Mouse (Mus musculus) layer of hippocampus, adult 9-10 months (tissue): ENCODE results near the gene Grik3.

Source experiments
- DNase-seq: peaks from one replicate; pipeline ENCODE4 v3.0.0; 2022; ENCODE audit warnings: low spot score

The Grik3 gene

GRCm38 (mm10) chr4:125490661-125491504 lies at the start of gene Grik3:
Gene Grik3 (plus strand): TSS chr4:125490700.
- no peak for DNase-seq

DNA sequence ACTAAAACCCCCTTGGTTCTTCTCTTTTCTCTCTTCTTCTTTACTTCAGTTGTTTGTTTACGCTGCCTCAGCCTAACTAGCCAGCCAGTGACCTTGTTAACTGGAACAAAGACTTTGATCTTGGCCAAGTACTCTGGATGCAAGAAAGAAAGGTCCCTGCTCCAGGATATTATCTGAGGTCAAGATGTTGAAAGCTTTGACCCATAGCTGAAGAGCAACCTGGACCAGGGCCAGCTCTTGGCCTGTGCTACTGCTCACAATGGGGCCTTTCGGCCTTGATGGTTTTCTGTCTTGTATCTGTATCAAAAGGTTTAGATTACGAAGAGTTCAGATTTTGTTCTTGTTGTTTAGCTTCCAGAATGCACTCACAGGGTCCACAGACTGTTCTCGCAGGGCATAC lies 48.7 kb upstream of the Grik3 start:
- no peak for DNase-seq

GRCm38 (mm10) chr4:125444366-125444765 lies 46.1 kb upstream of the Grik3 start:
- no peak for DNase-seq

DNA sequence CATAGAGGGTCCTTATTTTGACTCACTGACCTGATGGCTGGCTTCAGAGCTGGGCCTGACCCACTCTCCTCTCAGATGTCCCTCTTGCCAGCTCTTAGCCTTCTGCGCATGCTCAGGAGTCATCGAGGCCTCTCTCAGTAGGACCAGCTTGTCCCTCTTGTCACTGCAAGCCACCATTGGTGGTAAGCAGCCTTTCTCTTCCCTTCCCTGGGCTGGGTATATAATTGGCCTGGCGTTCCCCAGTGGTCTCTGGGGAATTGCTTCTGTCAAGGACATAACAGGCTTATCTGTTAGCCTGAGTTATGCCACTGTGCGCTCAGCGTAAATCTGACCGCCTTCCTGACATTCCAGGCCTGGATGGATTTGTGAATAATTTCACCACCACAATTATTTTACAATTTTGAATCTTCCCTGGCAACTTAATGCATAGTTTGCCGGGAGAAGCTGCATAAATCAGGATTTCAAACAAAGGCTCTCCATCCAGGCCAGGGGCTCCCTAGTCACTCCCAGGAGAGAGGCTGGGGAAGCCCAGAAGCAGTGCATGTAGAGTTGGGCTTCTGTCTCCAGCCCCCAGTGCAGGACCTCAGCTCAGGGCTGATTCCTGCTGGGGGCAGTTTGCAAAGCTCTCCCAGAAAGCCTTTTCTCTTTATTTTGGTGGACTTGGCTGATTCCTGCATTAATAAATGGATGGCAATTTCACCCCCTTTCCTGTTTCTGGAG lies 39.7 kb upstream of the Grik3 start:
- DNase-seq: no peak

- no peak for DNase-seq
Measured at GRCm38 (mm10) chr4:125451821-125452220, 38.7 kb upstream of the Grik3 start.

DNA sequence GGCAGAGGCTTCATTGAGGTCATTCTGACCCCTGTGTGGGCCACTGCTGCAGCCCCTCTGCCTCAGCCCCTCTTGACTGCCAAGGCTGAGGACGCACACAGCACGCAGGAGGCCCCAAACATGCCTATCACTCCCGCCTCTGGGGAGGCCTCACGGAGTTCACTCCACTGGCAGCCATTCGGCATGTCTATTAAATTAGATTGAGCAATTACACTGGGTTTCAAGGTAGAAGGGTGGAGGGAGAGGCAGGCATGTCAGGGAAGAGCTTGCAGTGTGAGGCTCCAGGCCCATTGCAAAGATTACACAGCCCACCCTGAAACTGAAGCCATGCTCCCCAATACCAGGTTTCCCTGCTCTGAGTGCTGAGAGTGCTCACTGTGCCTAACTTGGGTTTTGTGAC lies 34.0 kb upstream of the Grik3 start:
- DNase-seq: no peak

- no peak for DNase-seq
Measured at GRCm38 (mm10) chr4:125457152-125458093, 33.1 kb upstream of the Grik3 start.

- no peak for DNase-seq
Measured at GRCm38 (mm10) chr4:125459791-125460190, 30.7 kb upstream of the Grik3 start.

GRCm38 (mm10) chr4:125469711-125470372 lies 20.7 kb upstream of the Grik3 start:
- no peak for DNase-seq

GRCm38 (mm10) chr4:125474903-125475302 lies 15.6 kb upstream of the Grik3 start:
- no peak for DNase-seq

DNA sequence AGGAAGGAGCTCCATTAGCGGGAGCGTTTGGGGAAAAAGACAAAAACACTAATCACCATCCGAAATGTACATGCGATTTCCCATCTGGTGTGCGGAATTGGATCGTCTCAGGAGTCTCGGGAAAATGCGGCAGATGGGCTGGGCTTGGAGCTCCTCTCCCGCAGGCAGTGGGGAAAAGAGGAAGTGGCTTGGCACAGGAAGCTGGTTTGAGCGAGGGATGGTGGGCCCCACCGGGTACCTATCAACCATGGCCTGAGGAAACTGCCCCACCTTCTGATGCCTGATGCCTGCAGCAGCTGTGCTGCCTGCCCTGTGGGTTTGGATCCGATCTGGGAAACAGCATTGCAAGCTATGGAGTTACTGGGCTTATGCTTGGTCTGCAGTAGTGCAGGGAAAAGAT lies 12.4 kb upstream of the Grik3 start:
- DNase-seq: peak; percentile 40

DNA sequence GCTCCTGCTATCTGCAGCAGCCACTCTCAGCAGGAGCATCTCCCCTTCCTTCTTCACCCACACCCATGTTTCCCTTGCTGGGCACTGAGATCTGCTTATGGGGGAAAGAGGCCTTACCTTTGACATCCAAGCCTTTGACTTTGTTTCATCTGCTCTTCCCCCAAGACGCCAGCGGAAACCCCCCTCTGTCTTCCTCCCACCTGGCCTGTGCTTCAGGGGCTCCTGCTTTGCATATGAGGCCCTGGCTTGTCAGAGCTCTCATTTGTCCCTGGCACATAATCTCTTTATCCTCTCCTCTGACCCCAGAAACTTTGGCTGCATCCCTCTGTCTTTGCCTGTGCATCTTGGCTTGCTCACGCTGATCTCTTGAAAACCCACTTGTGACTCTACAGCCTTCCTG lies 9.2 kb upstream of the Grik3 start:
- DNase-seq: no peak

DNA sequence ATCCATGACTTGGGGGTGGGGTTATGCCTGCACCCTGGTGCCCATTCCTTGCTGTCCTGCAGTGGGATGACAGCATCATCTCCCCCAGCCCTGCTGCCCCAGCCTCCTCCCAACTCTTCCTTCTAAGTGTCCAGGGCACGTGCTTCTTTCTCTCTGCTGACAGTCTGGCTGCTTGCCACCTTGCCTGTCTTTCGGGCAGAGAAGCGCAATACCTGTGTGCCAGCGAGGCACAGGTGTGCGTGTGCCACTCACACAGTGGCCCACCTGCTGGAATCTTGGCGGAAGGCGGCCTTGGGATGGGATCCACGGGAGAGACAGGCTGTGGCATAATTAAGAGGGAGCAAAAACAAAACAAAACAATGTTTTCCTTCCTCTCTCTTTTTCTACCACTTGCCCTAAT lies 6.4 kb upstream of the Grik3 start:
- DNase-seq: no peak

DNA sequence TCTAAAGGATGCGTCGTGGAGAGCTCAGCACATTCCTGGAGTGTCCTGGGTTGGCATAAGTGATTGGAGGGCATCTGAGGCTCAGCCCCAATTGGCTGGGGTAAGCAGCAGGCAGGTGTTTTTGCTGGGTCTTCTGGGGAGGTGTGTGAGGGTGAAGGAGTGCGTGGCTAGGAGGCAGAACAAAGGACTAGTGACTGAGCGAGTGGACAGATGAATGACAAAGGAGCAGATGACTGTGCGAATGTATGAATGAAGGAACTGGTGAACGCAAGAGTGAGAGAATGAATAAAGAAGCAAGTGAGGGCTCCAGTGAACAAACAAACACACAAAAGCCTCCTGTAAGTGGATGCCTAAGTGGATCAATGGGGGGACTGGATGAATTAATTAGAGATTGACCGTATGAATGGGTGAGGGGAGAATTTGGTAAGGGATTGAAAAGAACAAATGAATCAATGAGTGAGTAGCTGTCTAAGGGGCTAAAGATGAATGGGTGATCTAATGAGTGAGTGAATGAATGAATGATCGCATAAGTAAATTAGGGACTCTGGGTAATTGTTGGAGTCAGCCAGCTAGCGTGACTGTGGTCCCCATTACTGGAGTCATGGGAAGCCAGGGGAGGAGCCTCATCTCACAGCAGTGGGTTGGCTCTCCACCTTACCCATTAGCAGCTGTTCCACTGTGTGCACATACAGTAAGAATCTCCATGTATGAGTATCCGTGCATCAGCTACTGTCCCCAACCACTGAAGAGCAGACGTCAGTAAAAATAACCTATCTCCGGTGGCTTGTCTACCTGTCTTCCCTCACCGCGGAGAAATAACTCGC lies 4.9 kb upstream of the Grik3 start:
- DNase-seq: no peak

GRCm38 (mm10) chr4:125486616-125487015 lies 3.9 kb upstream of the Grik3 start:
- DNase-seq: no peak

- no peak for DNase-seq
Measured at GRCm38 (mm10) chr4:125487031-125487430, 3.5 kb upstream of the Grik3 start.

DNA sequence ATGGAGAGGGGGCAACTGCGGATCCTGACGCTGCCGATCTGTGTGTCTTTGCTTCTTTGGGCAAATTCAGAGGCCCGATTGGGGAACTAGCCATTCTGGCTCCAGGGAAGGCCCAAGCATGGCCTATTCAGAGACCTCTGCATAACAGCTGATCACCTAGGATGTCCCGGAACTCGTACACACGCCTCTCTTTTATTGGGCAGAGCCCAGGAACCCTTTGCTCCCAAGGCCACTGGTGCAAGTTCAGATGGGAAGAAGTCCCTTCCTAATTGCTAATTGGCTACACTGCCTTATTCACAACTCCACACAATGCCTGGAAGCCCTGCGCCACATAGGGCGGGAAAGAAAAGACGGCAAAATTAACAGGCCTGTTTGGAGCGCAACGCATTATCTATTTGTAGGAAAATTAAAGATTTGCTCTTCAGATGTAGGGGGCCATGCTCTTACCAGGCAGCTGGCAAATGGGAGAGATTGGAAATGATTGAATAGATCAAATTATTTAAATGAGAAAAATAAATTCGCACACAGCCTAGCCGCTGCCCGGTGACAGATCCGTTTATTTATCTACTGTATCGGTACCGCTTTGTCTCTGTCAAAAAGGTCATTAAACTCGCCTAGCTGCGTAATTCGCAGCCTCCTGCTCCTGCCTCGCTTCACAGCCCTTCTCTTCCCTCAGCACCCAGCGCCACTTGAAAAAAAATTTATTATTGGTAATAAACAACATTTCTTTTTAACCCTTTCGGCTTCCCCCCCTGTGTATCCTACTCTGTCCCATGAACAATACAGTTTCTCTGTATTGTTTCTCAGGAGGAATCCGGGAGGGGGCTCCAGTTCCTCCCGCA lies 1.5 kb upstream of the Grik3 start:
- no peak for DNase-seq

DNA sequence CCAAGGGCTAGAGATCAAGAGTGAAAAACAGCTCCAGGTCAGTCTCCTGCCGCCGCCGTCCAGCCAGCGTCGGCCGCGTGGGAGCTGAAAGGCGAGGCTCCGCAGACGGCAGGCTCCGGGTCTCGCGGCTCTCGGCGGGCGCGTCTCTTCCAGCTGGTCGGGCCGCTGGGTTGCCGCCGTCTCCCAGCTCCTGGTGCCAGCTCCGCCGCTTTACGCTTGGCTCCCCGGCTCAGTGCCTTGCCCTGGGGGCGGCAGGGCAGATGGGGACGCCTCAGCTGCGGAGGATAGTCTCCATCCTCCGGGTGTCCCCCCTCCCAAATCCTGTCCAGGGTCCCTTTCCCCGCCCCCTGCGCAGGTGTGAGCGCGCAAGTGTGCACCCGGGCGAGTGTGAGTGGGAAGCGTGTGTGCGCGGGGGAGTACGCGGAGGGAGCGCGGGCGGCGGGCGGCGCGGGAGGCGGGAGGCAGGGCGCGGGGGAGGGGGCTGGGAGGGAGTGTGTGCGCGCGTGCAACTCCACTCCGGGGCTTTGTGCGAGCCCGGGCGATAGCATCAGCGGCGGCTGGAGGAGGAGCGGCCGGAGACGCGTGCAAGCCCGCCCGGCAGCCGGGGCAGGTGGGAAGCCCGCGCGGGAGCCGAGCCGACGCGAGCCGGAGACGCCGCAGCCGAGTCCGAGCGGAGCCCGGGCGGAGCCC lies 454 bp upstream of the Grik3 start:
- DNase-seq: no peak

DNA sequence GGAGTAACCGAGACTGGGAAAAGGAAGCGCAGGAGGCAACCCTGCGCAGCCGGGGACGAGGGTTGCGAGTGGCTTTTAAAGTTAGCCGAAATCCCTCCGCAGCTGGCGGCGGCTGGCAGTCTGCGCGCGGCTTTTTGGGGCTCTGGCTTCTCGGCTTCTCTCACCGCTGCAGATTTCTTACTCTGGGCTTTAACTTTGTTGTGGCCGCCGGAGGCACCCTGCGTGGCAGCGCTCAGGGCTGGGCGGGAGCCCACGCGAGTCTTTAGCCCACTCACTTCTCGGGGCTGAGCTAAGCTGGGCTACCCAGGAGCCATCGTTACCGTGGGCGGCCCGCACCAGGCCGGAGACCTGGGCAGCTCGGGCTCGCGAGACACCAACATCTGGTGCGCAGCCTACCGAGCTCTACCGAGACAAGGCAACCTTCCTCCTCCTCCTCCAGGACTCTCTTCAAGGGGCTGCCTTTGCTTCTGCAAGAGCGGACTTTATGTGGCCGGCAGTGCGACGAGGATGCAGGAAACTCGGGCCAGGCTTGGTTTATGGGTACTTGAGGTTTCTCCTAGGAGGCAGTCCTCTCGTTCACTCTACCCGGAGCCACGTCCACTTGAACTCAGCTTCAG lies 1.1 kb downstream of the Grik3 start:
- DNase-seq: no peak
